ENCODE assay signal across 8 mouse cellular contexts in genomic region chr3:89243609-89244008, GRCm38 (mm10). TPM values are rescaled to one million over a fixed set of nuclear protein-coding genes. Genes with fewer than 3 reads are reported as not detected.
DNase-seq lines count a peak whose midpoint lies in the region; ATAC-seq and TF ChIP-seq lines count a peak whose summit lies in the region.

No protein-coding gene starts in this region.

- H3K27me3 ChIP-seq in heart, embryonic 14.5 days (ENCODE audit: control insufficient read depth, insufficient read depth, low read length) = peaks cover 25% of the 10 kb centered on the region
- H3K27me3 ChIP-seq in megakaryocyte, embryonic 14.5 days (replicated peaks) = peaks cover 6% of the 10 kb centered on the region

- H3K9me3 ChIP-seq in heart, embryonic 14.5 days (ENCODE audit: control insufficient read depth, low read length) = no peaks in the 10 kb centered on the region
- H3K9me3 ChIP-seq in megakaryocyte, embryonic 14.5 days = no peaks in the 10 kb centered on the region

- peak overlapping the region; percentile 39 for H3K4me2 ChIP-seq in heart, embryonic 14.5 days (ENCODE audit: low read length)

- peak; percentile 59 for DNase-seq in cerebellum, adult 9-10 months
- DNase-seq in kidney, postnatal 25 days = peak; percentile 64 to 82
- DNase-seq in spleen, postnatal 14 days (ENCODE audit: low spot score in 2 of 2) = peak; percentile 34 to 59
- no peak for DNase-seq in urinary bladder, postnatal 25 days (ENCODE audit: low spot score)

- no peak for TF ChIP-seq POLR2A in bone marrow, adult 2 months (IDR thresholded peaks at IDR 0.05; ENCODE audit: borderline replicate concordance, control insufficient read depth, low read depth, low read length)

- peaks cover 3% of the 10 kb centered on the region for H3K4me1 ChIP-seq in bone marrow, adult 2 months (ENCODE audit: control insufficient read depth, insufficient read depth, low read length)
- peaks cover 8 to 29% of the 10 kb centered on the region in 2 experiments for H3K4me1 ChIP-seq in heart, embryonic 14.5 days (ENCODE audit: control insufficient read depth in 2 of 2, insufficient read depth in 2 of 2, low read length in 2 of 2)
- peaks cover 69% of the 10 kb centered on the region for H3K4me1 ChIP-seq in megakaryocyte, embryonic 14.5 days

- TF ChIP-seq CTCF in bone marrow, adult 2 months (IDR thresholded peaks at IDR 0.05; ENCODE audit: control insufficient read depth, insufficient read depth, low read length) = peak; percentile 58

- H3K4me3 ChIP-seq in bone marrow, adult 2 months (replicated peaks; ENCODE audit: control insufficient read depth, low read depth, low read length) = no peak overlapping the region
- H3K4me3 ChIP-seq in heart, embryonic 14.5 days (ENCODE audit: control insufficient read depth in 1 of 2, insufficient read depth in 1 of 2, low read depth in 1 of 2, low read length in 2 of 2) = no peak overlapping the region
- H3K4me3 ChIP-seq in megakaryocyte, embryonic 14.5 days (replicated peaks) = peak overlapping the region; percentile 50

- peak overlapping the region; percentile 46 for H3K9ac ChIP-seq in heart, embryonic 14.5 days (ENCODE audit: low read length)

- no peak overlapping the region for H3K27ac ChIP-seq in bone marrow, adult 2 months (ENCODE audit: control insufficient read depth, insufficient read depth, low read depth, low read length, poor library complexity)
- no peak overlapping the region for H3K27ac ChIP-seq in heart, embryonic 14.5 days (replicated peaks in 1 of 2; ENCODE audit: control insufficient read depth in 1 of 2, insufficient read depth in 1 of 2, low read depth in 2 of 2, low read length in 2 of 2)

- H3K36me3 ChIP-seq in heart, embryonic 14.5 days (ENCODE audit: control insufficient read depth, insufficient read depth, low read length) = peaks cover under 1% of the 10 kb centered on the region; the same call in 1 of the 2 replicates
- peaks cover 21% of the 10 kb centered on the region for H3K36me3 ChIP-seq in megakaryocyte, embryonic 14.5 days (replicated peaks; ENCODE audit: low read length)

- WGBS in bone marrow, adult 2 months = 11% methylated on average over 14 of the region's 14 CpGs
- WGBS in heart, embryonic 14.5 days = 16% methylated on average over 14 of the region's 14 CpGs

- ATAC-seq in cerebellum, adult (ENCODE audit: insufficient number of reproducible peaks, low FRiP score, low TSS enrichment) = no peak
- ATAC-seq in heart, embryonic 14.5 days (ENCODE audit: insufficient number of reproducible peaks, insufficient read depth, low FRiP score, low read depth) = no peak

RNA-seq across cellular contexts. Expression of gene Krtcap2, which starts 2.2 kb away (rescaled TPM):
- polyA plus RNA-seq in bone marrow, adult 2 months (2011; ENCODE audit: insufficient read depth, insufficient read length, low replicate concordance, missing spikeins) = 47.8 and 69.5 TPM in 2 replicates
- 216 and 239 TPM in 2 replicates for polyA plus RNA-seq in heart, embryonic 14.5 days (2014; fragmentation: Nextera tagmentation; extraction: Ambion mirVana)
- 81.0 and 225 TPM in 2 replicates for polyA plus RNA-seq in megakaryocyte, embryonic 14.5 days (2012; ENCODE audit: insufficient read depth, low replicate concordance)

RNA-seq across cellular contexts. Expression of gene Trim46, which starts 2.5 kb away (rescaled TPM):
- polyA plus RNA-seq in bone marrow, adult 2 months (2011; ENCODE audit: insufficient read depth, insufficient read length, low replicate concordance, missing spikeins) = 0.59 and 1.6 TPM in 2 replicates
- 0.85 and 0.95 TPM in 2 replicates for polyA plus RNA-seq in heart, embryonic 14.5 days (2014; fragmentation: Nextera tagmentation; extraction: Ambion mirVana)
- 1.8 and 2.1 TPM in 2 replicates for polyA plus RNA-seq in megakaryocyte, embryonic 14.5 days (2012; ENCODE audit: insufficient read depth, low replicate concordance)

RNA-seq across cellular contexts. Expression of gene Muc1, which starts 14.8 kb away (rescaled TPM):
- polyA plus RNA-seq in bone marrow, adult 2 months (2011; ENCODE audit: insufficient read depth, insufficient read length, low replicate concordance, missing spikeins) = 0.67 TPM in 1 of 2 replicates, not detected in the other
- polyA plus RNA-seq in heart, embryonic 14.5 days (2014; fragmentation: Nextera tagmentation; extraction: Ambion mirVana) = 0.16 TPM in 1 of 2 replicates, not detected in the other
- polyA plus RNA-seq in megakaryocyte, embryonic 14.5 days (2012; ENCODE audit: insufficient read depth, low replicate concordance) = 0.29 and 1.2 TPM in 2 replicates

RNA-seq across cellular contexts. Expression of gene Dpm3, which starts 15.5 kb away (rescaled TPM):
- polyA plus RNA-seq in bone marrow, adult 2 months (2011; ENCODE audit: insufficient read depth, insufficient read length, low replicate concordance, missing spikeins) = 30.7 and 39.3 TPM in 2 replicates
- polyA plus RNA-seq in heart, embryonic 14.5 days (2014; fragmentation: Nextera tagmentation; extraction: Ambion mirVana) = 92.9 and 97.9 TPM in 2 replicates
- polyA plus RNA-seq in megakaryocyte, embryonic 14.5 days (2012; ENCODE audit: insufficient read depth, low replicate concordance) = 435 and 701 TPM in 2 replicates

RNA-seq across cellular contexts. Expression of gene Mtx1, which starts 16.7 kb away (rescaled TPM):
- polyA plus RNA-seq in bone marrow, adult 2 months (2011; ENCODE audit: insufficient read depth, insufficient read length, low replicate concordance, missing spikeins) = 33.9 and 66.4 TPM in 2 replicates
- 93.6 and 102 TPM in 2 replicates for polyA plus RNA-seq in heart, embryonic 14.5 days (2014; fragmentation: Nextera tagmentation; extraction: Ambion mirVana)
- 299 and 549 TPM in 2 replicates for polyA plus RNA-seq in megakaryocyte, embryonic 14.5 days (2012; ENCODE audit: insufficient read depth, low replicate concordance)
